Mouse (Mus musculus): Measurements from ENCODE around the gene Bcl11b. TPM values are rescaled to one million over a fixed set of nuclear protein-coding genes. Genes with fewer than 3 reads are reported as not detected.

Bcl11b gene
- total and polyA plus RNA-seq, 3 experiments: 0.77 to 1.3 (median 1.1) TPM

- no peak overlapping the region for H3K4me3 ChIP-seq
- DNase-seq: no peak
- H3K79me2 ChIP-seq (replicated peaks; ENCODE audit: control insufficient read depth, insufficient read depth, low read length): no peaks in the 10 kb centered on the region
- TF ChIP-seq POLR2A (IDR thresholded peaks at IDR 0.05; ENCODE audit: insufficient read depth, low read depth, low read length) (no peak), CTCF (IDR thresholded peaks at IDR 0.05) (no peak), EP300 (IDR thresholded peaks at IDR 0.05; ENCODE audit: insufficient read depth, low read depth, low read length) (no peak)
- no peak overlapping the region for H3K9ac ChIP-seq (ENCODE audit: low read depth, low read length)
- peaks cover 3% of the 10 kb centered on the region for H3K4me1 ChIP-seq (ENCODE audit: control insufficient read depth, insufficient read depth, low read length)
- 55% methylated on average over 10 of the region's 10 CpGs for WGBS
- no peaks in the 10 kb centered on the region for H3K27me3 ChIP-seq (ENCODE audit: control insufficient read depth, insufficient read depth, low read length)
- H3K36me3 ChIP-seq (ENCODE audit: control insufficient read depth, insufficient read depth, low read length): no peaks in the 10 kb centered on the region
- no peak overlapping the region for H3K27ac ChIP-seq
- intact Hi-C loops (cut with DNase I): no loop called here
Measured at GRCm38 (mm10) chr12:107927961-107928431, 75.4 kb downstream of the Bcl11b start.

GRCm38 (mm10) chr12:107926074-107926855 is 77.1 kb downstream of the Bcl11b start:
- WGBS: 94% methylated on average over 22 of the region's 22 CpGs
- H3K4me1 ChIP-seq (ENCODE audit: control insufficient read depth, insufficient read depth, low read length): no peaks in the 10 kb centered on the region; the same call in 1 of the 2 replicates
- intact Hi-C loops (cut with DNase I): no loop called here

GRCm38 (mm10) chr12:107924696-107925095 is 78.7 kb downstream of the Bcl11b start:
- Histone ChIP-seq H3K4me3 (no peak overlapping the region), H3K4me1 (ENCODE audit: control insufficient read depth, insufficient read depth, low read length) (no peaks in the 10 kb centered on the region), H3K27ac (no peak overlapping the region), H3K27me3 (ENCODE audit: control insufficient read depth, insufficient read depth, low read length) (no peaks in the 10 kb centered on the region), H3K79me2 (replicated peaks; ENCODE audit: control insufficient read depth, insufficient read depth, low read length) (no peaks in the 10 kb centered on the region), H3K9ac (ENCODE audit: low read depth, low read length) (no peak overlapping the region), H3K36me3 (ENCODE audit: control insufficient read depth, insufficient read depth, low read length) (no peaks in the 10 kb centered on the region)
- DNase-seq: no peak
- WGBS: 89% methylated on average over 4 of the region's 4 CpGs
- intact Hi-C loops (cut with DNase I): no loop called here
- TF ChIP-seq EP300 (IDR thresholded peaks at IDR 0.05; ENCODE audit: insufficient read depth, low read depth, low read length) (no peak), CTCF (IDR thresholded peaks at IDR 0.05) (no peak), POLR2A (IDR thresholded peaks at IDR 0.05; ENCODE audit: insufficient read depth, low read depth, low read length) (no peak)

More at GRCm38 (mm10) chr12:107926074-107926855, 77.1 kb downstream of the Bcl11b start:
- no peak for TF ChIP-seq POLR2A (IDR thresholded peaks at IDR 0.05; ENCODE audit: insufficient read depth, low read depth, low read length)
- TF ChIP-seq EP300 (IDR thresholded peaks at IDR 0.05; ENCODE audit: insufficient read depth, low read depth, low read length): no peak
- no peak for TF ChIP-seq CTCF (IDR thresholded peaks at IDR 0.05)
- H3K27me3 ChIP-seq (ENCODE audit: control insufficient read depth, insufficient read depth, low read length): no peaks in the 10 kb centered on the region
- no peak overlapping the region for H3K4me3 ChIP-seq
- H3K27ac ChIP-seq: no peak overlapping the region
- H3K9ac ChIP-seq (ENCODE audit: low read depth, low read length): no peak overlapping the region
- H3K36me3 ChIP-seq (ENCODE audit: control insufficient read depth, insufficient read depth, low read length): no peaks in the 10 kb centered on the region
- no peaks in the 10 kb centered on the region for H3K79me2 ChIP-seq (replicated peaks; ENCODE audit: control insufficient read depth, insufficient read depth, low read length)
- DNase-seq: no peak

- H3K4me1 ChIP-seq (ENCODE audit: control insufficient read depth, insufficient read depth, low read length): no peaks in the 10 kb centered on the region
- WGBS: 32% methylated on average over 3 of the region's 3 CpGs
- TF ChIP-seq CTCF (IDR thresholded peaks at IDR 0.05) (no peak), EP300 (IDR thresholded peaks at IDR 0.05; ENCODE audit: insufficient read depth, low read depth, low read length) (no peak), POLR2A (IDR thresholded peaks at IDR 0.05; ENCODE audit: insufficient read depth, low read depth, low read length) (no peak)
- no peaks in the 10 kb centered on the region for H3K27me3 ChIP-seq (ENCODE audit: control insufficient read depth, insufficient read depth, low read length)
- intact Hi-C loops (cut with DNase I): no loop called here
- no peak for DNase-seq
- H3K9ac ChIP-seq (ENCODE audit: low read depth, low read length): no peak overlapping the region
- H3K27ac ChIP-seq: no peak overlapping the region
- H3K36me3 ChIP-seq (ENCODE audit: control insufficient read depth, insufficient read depth, low read length): no peaks in the 10 kb centered on the region
- no peaks in the 10 kb centered on the region for H3K79me2 ChIP-seq (replicated peaks; ENCODE audit: control insufficient read depth, insufficient read depth, low read length)
- H3K4me3 ChIP-seq: no peak overlapping the region
Measured at GRCm38 (mm10) chr12:107923963-107924362, 79.4 kb downstream of the Bcl11b start.

GRCm38 (mm10) chr12:107922180-107922579 is 81.2 kb downstream of the Bcl11b start:
- intact Hi-C loops (cut with DNase I): no loop called here
- H3K4me1 ChIP-seq (ENCODE audit: control insufficient read depth, insufficient read depth, low read length): no peaks in the 10 kb centered on the region
- no peak overlapping the region for H3K27ac ChIP-seq
- TF ChIP-seq EP300 (IDR thresholded peaks at IDR 0.05; ENCODE audit: insufficient read depth, low read depth, low read length): no peak
- TF ChIP-seq CTCF (IDR thresholded peaks at IDR 0.05): no peak
- no peak for TF ChIP-seq POLR2A (IDR thresholded peaks at IDR 0.05; ENCODE audit: insufficient read depth, low read depth, low read length)
- H3K79me2 ChIP-seq (replicated peaks; ENCODE audit: control insufficient read depth, insufficient read depth, low read length): no peaks in the 10 kb centered on the region
- H3K4me3 ChIP-seq: no peak overlapping the region
- H3K36me3 ChIP-seq (ENCODE audit: control insufficient read depth, insufficient read depth, low read length): no peaks in the 10 kb centered on the region
- no peak for DNase-seq
- H3K9ac ChIP-seq (ENCODE audit: low read depth, low read length): no peak overlapping the region
- WGBS: 91% methylated on average over 7 of the region's 7 CpGs
- no peaks in the 10 kb centered on the region for H3K27me3 ChIP-seq (ENCODE audit: control insufficient read depth, insufficient read depth, low read length)

GRCm38 (mm10) chr12:107921566-107921965 is 81.8 kb downstream of the Bcl11b start:
- TF ChIP-seq EP300 (IDR thresholded peaks at IDR 0.05; ENCODE audit: insufficient read depth, low read depth, low read length) (no peak), POLR2A (IDR thresholded peaks at IDR 0.05; ENCODE audit: insufficient read depth, low read depth, low read length) (no peak), CTCF (IDR thresholded peaks at IDR 0.05) (no peak)
- H3K79me2 ChIP-seq (replicated peaks; ENCODE audit: control insufficient read depth, insufficient read depth, low read length): no peaks in the 10 kb centered on the region
- H3K27me3 ChIP-seq (ENCODE audit: control insufficient read depth, insufficient read depth, low read length): no peaks in the 10 kb centered on the region
- 68% methylated on average over 7 of the region's 7 CpGs for WGBS
- DNase-seq: no peak
- no peaks in the 10 kb centered on the region for H3K4me1 ChIP-seq (ENCODE audit: control insufficient read depth, insufficient read depth, low read length)
- H3K4me3 ChIP-seq: no peak overlapping the region
- H3K9ac ChIP-seq (ENCODE audit: low read depth, low read length): no peak overlapping the region
- no peak overlapping the region for H3K27ac ChIP-seq
- H3K36me3 ChIP-seq (ENCODE audit: control insufficient read depth, insufficient read depth, low read length): no peaks in the 10 kb centered on the region
- intact Hi-C loops (cut with DNase I): no loop called here
